Mouse (Mus musculus) heart, embryonic 13.5 days (tissue): Measurements from ENCODE around the gene Cfap69. TPM values are rescaled to one million over a fixed set of nuclear protein-coding genes. Genes with fewer than 3 reads are reported as not detected.

Experiments used
- ATAC-seq: fragments of 200-750 bp; cut with Nextera tagmentation; 2 replicates; pipeline ENCODE4 v1.8.0; 2017; ENCODE audit warnings: moderate TSS enrichment; ENCODE audit not compliant: insufficient number of reproducible peaks, low FRiP score, low TSS enrichment; ENCODE audit errors: extremely low read depth
- H3K27ac ChIP-seq: fragments of 300-500 bp; sonication (generic); replicated peaks from 2 replicates; pipeline ENCODE4 v1.5.1; 2015; ENCODE audit warnings: moderate library complexity, mild to moderate bottlenecking, inconsistent platforms
- H3K27me3 ChIP-seq: fragments of 300-500 bp; sonication (generic); replicated peaks from 2 replicates; pipeline ENCODE4 v1.6.1; 2015; ENCODE audit warnings: mild to moderate bottlenecking, inconsistent platforms
- H3K36me3 ChIP-seq: fragments of 300-500 bp; sonication (generic); 2 replicates; pipeline ENCODE4 v1.6.1; 2015; ENCODE audit warnings: mild to moderate bottlenecking, inconsistent platforms
- H3K4me1 ChIP-seq: fragments of 300-500 bp; sonication (generic); 2 replicates; pipeline ENCODE4 v1.6.1; 2015; ENCODE audit warnings: inconsistent platforms
- H3K4me2 ChIP-seq: fragments of 300-500 bp; sonication (generic); 2 replicates; pipeline ENCODE4 v1.6.1; 2015; ENCODE audit warnings: inconsistent platforms, mild to moderate bottlenecking, moderate library complexity
- H3K4me3 ChIP-seq: fragments of 300-500 bp; sonication (generic); 2 replicates; pipeline ENCODE4 v1.5.1; 2015; ENCODE audit warnings: moderate library complexity, mild to moderate bottlenecking, inconsistent platforms
- H3K9ac ChIP-seq: fragments of 300-500 bp; sonication (generic); 2 replicates; pipeline ENCODE4 v1.6.1; 2015; ENCODE audit warnings: inconsistent platforms, mild to moderate bottlenecking, moderate library complexity
- H3K9me3 ChIP-seq: fragments of 300-500 bp; sonication (generic); 2 replicates; pipeline ENCODE4 v1.6.1; 2016; ENCODE audit warnings: inconsistent platforms
- WGBS: fragments of 180-500 bp; shearing (Covaris S2); methylation state at CpG from one replicate; pipeline ENCODE4 v1.1.7; 2015; ENCODE audit warnings: mixed read lengths; 5-methylcytosine and 5-hydroxymethylcytosine counted together
- polyA plus RNA-seq: library from polyadenylated mRNA; unstranded; fragments of >200 nt; fragmentation: Nextera tagmentation; extraction: Ambion mirVana; gene quantifications from 2 replicates; pipeline ENCODE4 v1.2.1, GENCODE M21; 2015

Gene Cfap69
- polyA plus RNA-seq: 0.78 and 1.4 TPM in 2 replicates

DNA sequence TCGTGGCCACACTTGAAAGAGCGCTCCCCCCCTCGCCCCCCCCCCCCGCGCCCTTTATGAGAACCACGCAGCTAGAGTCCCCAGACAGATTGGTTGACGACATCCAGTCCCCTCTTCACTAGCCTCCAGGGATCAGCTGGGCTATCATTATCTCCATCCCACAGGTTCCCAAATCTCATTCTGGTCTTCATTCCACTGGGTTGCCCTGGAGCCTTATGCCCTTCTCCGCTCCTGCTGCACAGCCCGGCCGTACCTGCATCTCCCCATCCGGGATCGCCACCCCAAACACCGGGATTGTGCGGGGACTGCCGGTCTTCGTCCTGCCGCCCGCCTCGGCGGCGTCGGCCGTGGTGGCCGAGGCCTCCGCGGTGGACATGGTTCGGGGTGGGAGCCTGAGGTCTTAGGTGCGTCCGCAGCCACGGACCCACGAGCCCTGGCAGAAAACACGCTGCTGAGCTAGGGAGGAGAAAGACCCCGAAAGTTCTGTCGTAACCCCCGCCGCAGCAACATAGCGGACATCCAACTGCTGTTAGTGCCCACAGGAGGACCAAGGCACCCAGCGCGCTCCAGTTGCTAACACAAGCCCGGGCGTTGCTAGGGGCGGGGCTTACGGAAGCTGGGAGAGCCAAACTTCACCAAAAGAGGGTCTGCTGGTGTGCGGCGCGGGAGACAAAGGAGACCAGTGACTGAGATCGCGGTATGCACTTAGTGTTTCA lies at the start of gene Cfap69:
Gene Cfap69 (minus strand): TSS at position 585 of the 716 bp plus-strand sequence.
- no peaks in the 10 kb centered on the region for H3K9me3 ChIP-seq
- H3K4me3 ChIP-seq: peak within 1 kb of the TSS; percentile 72
- peaks cover 9% of the 10 kb centered on the region; the same call in 1 of the 2 replicates for H3K4me1 ChIP-seq
- H3K27me3 ChIP-seq: peaks cover 7% of the 10 kb centered on the region; the same call in 1 of the 2 replicates
- ATAC-seq: peak; percentile 80; the same call in 1 of the 2 replicates
- peak within 1 kb of the TSS; percentile 75 for H3K9ac ChIP-seq
- under 1% methylated on average over 47 of the region's 48 CpGs for WGBS
- H3K4me2 ChIP-seq: peak within 1 kb of the TSS; percentile 79
- 0 out of 2 replicates have a peak, but pooled peaks cover under 1% of the 10 kb centered on the region for H3K36me3 ChIP-seq
- no peak within 1 kb of the TSS for H3K27ac ChIP-seq

DNA sequence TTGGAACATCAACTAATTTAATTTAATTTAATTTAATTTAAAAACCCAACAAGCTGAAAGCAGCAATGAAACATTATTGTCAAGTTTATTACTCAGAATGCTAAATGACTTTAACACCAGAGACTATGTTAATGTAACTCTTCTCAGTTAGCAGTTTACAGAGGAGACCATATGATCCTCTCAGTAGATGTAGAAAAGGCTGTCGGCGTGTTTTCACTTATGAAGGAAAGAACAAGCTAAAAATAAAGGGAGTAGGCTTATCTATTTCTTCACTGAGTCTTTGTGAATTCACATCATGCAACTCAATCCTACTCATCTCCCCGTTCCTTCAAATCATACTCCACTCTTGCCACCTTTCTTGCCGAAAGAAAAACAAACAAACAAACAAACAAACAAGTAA lies 47.0 kb upstream of the Cfap69 start:
- H3K4me3 ChIP-seq: no peak overlapping the region
- H3K9ac ChIP-seq: no peak overlapping the region
- H3K27ac ChIP-seq: no peak overlapping the region
- H3K4me1 ChIP-seq: no peaks in the 10 kb centered on the region
- no peaks in the 10 kb centered on the region for H3K27me3 ChIP-seq
- ATAC-seq: no peak
- WGBS: 57% methylated on average over 4 of the region's 4 CpGs
- H3K9me3 ChIP-seq: no peaks in the 10 kb centered on the region
- no peaks in the 10 kb centered on the region for H3K36me3 ChIP-seq
- H3K4me2 ChIP-seq: no peak overlapping the region

DNA sequence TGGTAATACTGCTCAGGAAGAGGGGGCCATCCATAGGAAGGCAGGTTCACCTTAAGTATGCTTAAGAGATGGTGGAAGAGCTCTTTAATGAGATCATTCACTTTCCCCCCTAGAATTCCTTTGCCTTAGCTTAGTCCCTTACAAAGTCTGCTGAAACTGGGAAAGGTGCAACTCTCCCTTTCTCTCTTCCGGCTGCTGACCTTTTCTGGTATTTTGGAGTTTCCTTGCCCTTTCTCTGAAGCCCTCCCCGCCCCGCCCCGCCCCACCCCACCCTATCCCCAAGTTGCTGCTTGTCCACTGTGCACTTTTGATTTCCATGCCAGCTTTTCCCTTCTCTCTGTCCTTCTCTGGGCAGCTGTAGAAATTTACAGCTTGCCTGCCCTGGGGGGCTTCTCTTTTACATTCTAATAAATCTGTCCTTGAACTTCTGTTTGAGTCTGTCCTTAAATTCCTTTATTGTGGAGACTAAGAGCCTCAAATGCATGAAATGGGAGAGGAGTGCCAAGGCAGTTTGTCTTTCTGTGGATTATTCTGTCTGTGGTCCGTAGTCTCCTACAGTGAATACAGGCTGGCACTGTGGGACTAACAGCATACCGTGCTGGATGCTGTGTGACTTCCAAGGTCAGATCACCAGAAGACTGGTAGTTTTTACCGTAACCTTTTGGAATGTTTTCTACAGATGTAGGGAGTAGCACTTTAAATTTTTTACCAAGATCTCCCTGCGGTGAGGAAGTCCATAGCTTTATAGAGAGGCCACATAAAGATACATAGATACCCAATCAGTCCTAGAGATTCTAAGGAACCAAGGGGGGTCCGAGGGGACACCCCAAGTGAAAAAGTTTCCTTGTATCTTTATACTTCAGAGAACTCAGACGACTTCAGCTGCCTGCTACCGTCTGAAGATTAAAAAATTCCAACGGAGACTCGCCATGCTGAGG lies 43.6 kb upstream of the Cfap69 start:
- H3K36me3 ChIP-seq: no peaks in the 10 kb centered on the region
- WGBS: 61% methylated on average over 13 of the region's 13 CpGs
- H3K9me3 ChIP-seq: no peaks in the 10 kb centered on the region
- H3K27ac ChIP-seq: no peak overlapping the region
- no peak overlapping the region for H3K4me2 ChIP-seq
- H3K4me3 ChIP-seq: no peak overlapping the region
- H3K9ac ChIP-seq: no peak overlapping the region
- no peaks in the 10 kb centered on the region for H3K4me1 ChIP-seq
- no peak for ATAC-seq
- H3K27me3 ChIP-seq: no peaks in the 10 kb centered on the region

DNA sequence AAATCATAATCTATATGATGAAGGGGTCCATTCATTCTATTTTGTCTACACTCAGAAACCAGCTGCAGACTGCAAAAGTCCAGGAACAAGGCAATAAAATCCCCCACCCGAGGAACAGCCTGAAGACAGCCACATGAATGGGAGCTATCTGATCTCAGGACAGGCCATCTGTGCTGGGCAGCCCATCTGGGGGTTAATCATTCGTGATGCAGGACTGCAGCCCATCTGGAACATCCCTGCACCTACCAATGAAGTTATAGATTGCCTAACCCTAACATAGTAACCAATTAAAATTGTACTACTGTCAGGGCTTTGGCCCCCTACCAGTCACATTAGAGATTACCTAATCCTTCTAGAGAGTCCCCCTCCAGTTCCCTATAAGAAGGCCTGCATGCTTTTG lies 41.0 kb upstream of the Cfap69 start:
- H3K9ac ChIP-seq: no peak overlapping the region
- H3K4me2 ChIP-seq: no peak overlapping the region
- H3K36me3 ChIP-seq: no peaks in the 10 kb centered on the region
- no peaks in the 10 kb centered on the region for H3K4me1 ChIP-seq
- H3K27me3 ChIP-seq: no peaks in the 10 kb centered on the region
- H3K9me3 ChIP-seq: no peaks in the 10 kb centered on the region
- no peak overlapping the region for H3K4me3 ChIP-seq
- ATAC-seq: no peak
- H3K27ac ChIP-seq: no peak overlapping the region
- 56% methylated on average over 2 of the region's 2 CpGs for WGBS

DNA sequence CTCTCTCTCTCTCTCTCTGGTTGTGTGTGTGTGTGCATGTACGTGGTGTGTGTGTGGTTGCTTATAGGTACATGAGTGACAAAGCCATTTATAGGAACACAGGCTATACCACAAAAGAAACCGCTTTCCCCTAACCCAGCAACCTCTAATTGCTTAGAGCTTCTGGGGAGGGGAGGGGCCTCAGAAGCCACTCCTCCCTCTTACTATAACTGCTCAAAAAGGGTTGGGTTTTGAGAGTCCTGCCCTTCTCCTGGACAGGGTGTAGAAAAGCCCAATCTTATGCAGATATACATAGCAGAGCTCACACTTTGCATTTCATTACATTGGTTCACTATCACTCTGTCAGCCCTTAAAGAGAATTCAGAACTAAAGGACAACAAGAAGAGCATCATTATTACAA lies 36.3 kb upstream of the Cfap69 start:
- H3K9ac ChIP-seq: no peak overlapping the region
- H3K4me3 ChIP-seq: no peak overlapping the region
- no peaks in the 10 kb centered on the region for H3K36me3 ChIP-seq
- H3K4me1 ChIP-seq: no peaks in the 10 kb centered on the region
- H3K4me2 ChIP-seq: no peak overlapping the region
- WGBS: 74% methylated on average over 2 of the region's 2 CpGs
- H3K27ac ChIP-seq: no peak overlapping the region
- H3K9me3 ChIP-seq: no peaks in the 10 kb centered on the region
- H3K27me3 ChIP-seq: no peaks in the 10 kb centered on the region
- no peak for ATAC-seq

DNA sequence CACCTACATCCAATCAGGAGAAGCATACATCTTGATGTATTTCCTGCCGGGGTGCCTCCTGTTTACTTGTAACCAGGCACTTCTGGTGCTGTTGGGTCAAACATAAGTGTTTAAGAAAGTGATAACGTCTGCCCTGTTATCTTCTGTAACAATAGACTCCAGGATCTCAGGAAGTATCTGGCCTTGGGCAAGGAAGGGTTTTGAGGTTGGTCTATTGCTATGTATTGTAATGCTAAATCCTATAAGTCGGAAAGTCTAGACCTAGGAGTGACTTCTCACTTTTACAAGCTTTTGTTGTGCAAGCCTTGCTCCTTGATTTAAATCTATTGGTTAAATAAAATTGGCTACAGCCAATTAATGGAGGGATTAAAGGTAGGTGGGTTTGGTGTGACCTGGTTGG lies 34.8 kb upstream of the Cfap69 start:
- no peaks in the 10 kb centered on the region for H3K27me3 ChIP-seq
- no peak overlapping the region for H3K9ac ChIP-seq
- no peak overlapping the region for H3K27ac ChIP-seq
- no peaks in the 10 kb centered on the region for H3K9me3 ChIP-seq
- no peak for ATAC-seq
- no peaks in the 10 kb centered on the region for H3K4me1 ChIP-seq
- no peak overlapping the region for H3K4me3 ChIP-seq
- no peaks in the 10 kb centered on the region for H3K36me3 ChIP-seq
- H3K4me2 ChIP-seq: no peak overlapping the region
- WGBS: 49% methylated on average over 3 of the region's 3 CpGs

DNA sequence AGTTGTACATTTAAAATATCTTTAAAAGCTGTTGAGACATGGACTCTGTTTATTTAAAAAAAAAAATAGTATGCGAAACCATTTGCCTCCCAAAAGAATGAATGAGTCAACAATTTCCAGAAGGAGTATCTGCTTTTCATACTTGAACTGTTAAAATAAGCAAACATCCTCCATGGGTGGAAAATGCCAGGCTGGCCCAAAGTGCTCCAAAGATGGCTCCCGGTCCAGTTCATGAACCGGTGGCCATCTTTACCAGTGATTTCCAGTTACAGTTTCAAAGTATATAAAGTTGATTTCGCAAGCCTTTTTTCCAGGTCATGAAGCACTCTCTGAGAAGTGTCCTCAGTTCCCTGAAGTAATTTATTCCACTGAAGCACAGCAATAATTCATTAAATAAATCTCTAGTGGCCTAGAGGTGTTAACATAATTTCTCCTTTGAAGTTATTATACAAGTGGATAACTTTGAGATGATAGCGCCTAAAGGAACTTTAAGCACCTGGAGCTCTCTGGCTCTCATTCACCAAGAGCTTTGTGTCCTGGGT lies 31.4 kb upstream of the Cfap69 start:
- Histone ChIP-seq H3K4me1 (no peaks in the 10 kb centered on the region), H3K27me3 (no peaks in the 10 kb centered on the region; the same call in 1 of the 2 replicates), H3K4me3 (no peak overlapping the region), H3K9me3 (no peaks in the 10 kb centered on the region), H3K4me2 (no peak overlapping the region), H3K9ac (no peak overlapping the region), H3K36me3 (no peaks in the 10 kb centered on the region), H3K27ac (no peak overlapping the region)
- no peak for ATAC-seq
- 87% methylated on average over 5 of the region's 5 CpGs for WGBS

DNA sequence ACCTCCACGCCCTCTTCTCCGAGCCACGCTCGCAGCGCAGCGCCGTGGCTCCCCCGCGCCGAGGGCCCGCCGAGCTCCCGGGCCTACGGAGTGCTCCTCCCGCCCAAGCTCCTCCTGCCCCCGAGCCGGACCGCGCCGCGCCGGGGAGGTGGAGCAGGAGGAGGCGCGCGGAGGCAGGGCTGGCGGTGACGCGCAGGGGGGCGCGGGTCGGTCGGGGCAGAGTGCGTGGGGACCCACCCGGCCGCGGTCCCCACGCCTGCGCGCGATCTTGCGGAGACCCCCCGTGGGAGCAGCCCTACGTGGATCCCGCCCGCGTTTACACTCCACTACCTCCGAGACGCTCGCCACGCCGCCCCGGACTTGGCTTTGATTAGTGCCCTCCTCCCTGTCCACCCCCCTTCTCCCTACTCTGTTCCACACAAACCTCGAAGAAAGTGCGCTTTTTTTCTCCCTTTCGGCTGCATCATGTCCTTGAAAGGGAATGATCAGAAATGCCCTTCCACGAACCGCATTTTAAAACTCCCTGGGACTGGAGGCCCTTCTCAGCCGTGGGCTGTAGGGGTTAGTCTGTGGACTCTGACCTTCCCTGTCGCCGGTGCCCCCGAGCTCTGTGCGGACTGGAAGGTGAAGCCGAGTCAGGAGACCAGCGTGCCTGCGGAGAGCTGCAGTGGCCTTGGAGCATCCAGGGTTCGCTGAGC lies 30.1 kb upstream of the Cfap69 start, which contains the start of gene Steap2:
Gene Steap2 (minus strand): TSS at position 623 of the 698 bp plus-strand sequence.
- Histone ChIP-seq H3K27ac (no peak within 1 kb of the TSS; the same call in 1 of the 2 replicates), H3K9me3 (no peaks in the 10 kb centered on the region), H3K36me3 (no peaks in the 10 kb centered on the region), H3K4me1 (0 out of 2 replicates have a peak, but pooled peaks cover 2% of the 10 kb centered on the region), H3K27me3 (no peaks in the 10 kb centered on the region; the same call in 1 of the 2 replicates), H3K4me3 (peak within 1 kb of the TSS; percentile 85), H3K4me2 (peak within 1 kb of the TSS; percentile 86), H3K9ac (peak within 1 kb of the TSS; percentile 90)
- ATAC-seq: peak; percentile 52; the same call in 1 of the 2 replicates
- WGBS: under 1% methylated on average over 66 of the region's 66 CpGs

DNA sequence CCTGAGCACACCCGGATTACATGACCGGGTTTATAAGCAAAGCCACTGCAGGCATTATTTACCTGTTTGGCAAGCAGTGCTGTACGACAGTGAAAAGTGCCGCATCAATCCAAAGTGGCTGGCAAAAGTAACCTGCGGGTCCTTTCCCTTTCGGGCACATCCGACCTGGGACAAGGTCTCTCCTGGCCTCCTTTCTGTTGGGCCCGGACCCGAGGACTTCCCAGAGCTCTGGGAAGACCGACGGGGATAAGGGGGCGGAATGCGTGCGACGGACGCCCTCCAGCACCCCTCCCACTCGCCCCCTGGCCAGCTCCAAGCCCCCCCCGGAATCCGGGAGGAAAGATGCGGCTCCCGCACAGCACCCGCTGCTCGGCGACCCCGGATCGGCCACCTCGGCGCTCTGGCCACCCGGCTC lies 29.5 kb upstream of the Cfap69 start:
- H3K27me3 ChIP-seq: no peaks in the 10 kb centered on the region; the same call in 1 of the 2 replicates
- H3K9ac ChIP-seq: peak overlapping the region; percentile 90
- peak overlapping the region; percentile 85 for H3K4me3 ChIP-seq
- no peak overlapping the region; the same call in 1 of the 2 replicates for H3K27ac ChIP-seq
- H3K4me1 ChIP-seq: peaks cover 7% of the 10 kb centered on the region
- peak overlapping the region; percentile 86 for H3K4me2 ChIP-seq
- no peaks in the 10 kb centered on the region for H3K36me3 ChIP-seq
- WGBS: 1% methylated on average over 29 of the region's 29 CpGs
- ATAC-seq: 0 out of 2 replicates have a peak, but pooled peaks have one; percentile 23
- no peaks in the 10 kb centered on the region for H3K9me3 ChIP-seq

DNA sequence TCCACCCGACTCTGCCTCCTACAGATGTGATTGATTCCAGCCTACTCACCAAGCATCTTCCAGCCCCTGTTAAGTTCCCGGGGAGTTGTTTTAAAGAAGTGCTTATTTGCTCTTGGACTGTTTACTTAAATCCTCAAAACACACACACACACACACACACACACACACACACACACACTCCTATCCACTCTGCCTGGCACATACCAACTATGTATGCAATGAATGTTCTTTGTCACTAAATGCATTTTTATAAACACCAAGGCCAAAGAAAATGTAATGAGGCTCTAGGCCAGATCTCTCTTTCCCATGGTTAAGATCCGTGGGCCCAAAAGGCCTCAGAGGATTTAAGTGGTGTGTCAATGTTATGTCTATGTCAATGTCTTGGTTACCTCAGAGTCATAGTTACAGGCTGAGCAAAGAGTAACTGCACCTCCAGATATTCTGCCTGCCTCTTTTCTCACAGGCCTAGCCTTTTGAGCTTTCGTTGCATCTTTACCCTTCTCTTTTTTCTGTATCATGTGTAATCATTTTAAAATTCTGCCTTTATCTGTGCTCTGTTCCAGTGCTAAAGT lies 28.2 kb upstream of the Cfap69 start:
- peaks cover 18% of the 10 kb centered on the region for H3K4me1 ChIP-seq
- ATAC-seq: no peak
- H3K4me3 ChIP-seq: no peak overlapping the region
- 47% methylated on average over 4 of the region's 4 CpGs for WGBS
- no peaks in the 10 kb centered on the region for H3K9me3 ChIP-seq
- H3K27ac ChIP-seq: no peak overlapping the region
- no peaks in the 10 kb centered on the region; the same call in 1 of the 2 replicates for H3K27me3 ChIP-seq
- no peak overlapping the region for H3K9ac ChIP-seq
- no peaks in the 10 kb centered on the region for H3K36me3 ChIP-seq
- 0 out of 2 replicates have a peak overlapping the region, but pooled peaks have one; percentile 86 for H3K4me2 ChIP-seq
